Mouse (Mus musculus) hematopoietic stem cell, adult 5-6 weeks (primary cell): ENCODE measurements around the gene Ccnl2. TPM values are rescaled to one million over a fixed set of nuclear protein-coding genes. Genes with fewer than 3 reads are reported as not detected.

Experiments
- ATAC-seq, 2 experiments: fragments of 125-278 bp in 1 of 2; replicated peaks in 1 of 2; 2 replicates each; pipeline ENCODE4 v1.8.0; 2016 to 2017; ENCODE audit warnings: inconsistent platforms in 2 of 2, mild to moderate bottlenecking in 2 of 2, moderate number of reproducible peaks in 2 of 2, low read depth in 1 of 2, moderate TSS enrichment in 1 of 2; ENCODE audit not compliant: low FRiP score in 2 of 2, poor library complexity in 2 of 2, severe bottlenecking in 2 of 2, insufficient read depth in 1 of 2, low TSS enrichment in 1 of 2
- total RNA-seq: library from RNA; stranded (forward); fragments of 172-1452, 232-1000 nt; gene quantifications from 2 replicates; pipeline ENCODE4 v1.2.3, GENCODE M21; 2017

Ccnl2 gene
- total RNA-seq, 1 experiment from 2014 or later = 120 TPM

GRCm38 (mm10) chr4:155848434-155849095 lies 36.3 kb downstream of the Ccnl2 start:
- ATAC-seq = no peak

GRCm38 (mm10) chr4:155849391-155849790 lies 37.1 kb downstream of the Ccnl2 start:
- ATAC-seq = no peak

- no peak for ATAC-seq
These were observed 37.6 kb downstream of the Ccnl2 start for GRCm38 (mm10) chr4:155849792-155850451.

DNA sequence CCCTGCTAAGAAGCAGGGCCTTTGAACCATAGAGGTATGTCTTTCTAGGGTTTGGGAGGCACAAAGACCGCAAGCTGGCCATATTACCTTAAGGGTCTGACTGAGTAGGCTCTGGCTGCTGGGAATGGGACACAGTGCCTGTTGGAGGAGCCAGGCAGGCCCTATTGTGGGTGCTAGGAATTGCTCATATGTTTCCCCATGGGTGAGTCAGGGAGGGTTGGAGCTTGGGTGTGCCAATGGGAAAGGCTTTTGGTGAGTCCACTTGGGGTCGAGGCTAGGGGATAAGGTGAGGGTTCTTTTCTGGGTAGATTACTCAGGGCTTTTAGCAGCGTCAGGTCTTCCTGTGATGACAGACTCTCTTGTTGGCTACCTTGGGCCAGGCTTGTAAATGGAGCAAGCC lies 39.1 kb downstream of the Ccnl2 start:
- no peak for ATAC-seq

GRCm38 (mm10) chr4:155851951-155852411 lies 39.7 kb downstream of the Ccnl2 start:
- no peak for ATAC-seq

DNA sequence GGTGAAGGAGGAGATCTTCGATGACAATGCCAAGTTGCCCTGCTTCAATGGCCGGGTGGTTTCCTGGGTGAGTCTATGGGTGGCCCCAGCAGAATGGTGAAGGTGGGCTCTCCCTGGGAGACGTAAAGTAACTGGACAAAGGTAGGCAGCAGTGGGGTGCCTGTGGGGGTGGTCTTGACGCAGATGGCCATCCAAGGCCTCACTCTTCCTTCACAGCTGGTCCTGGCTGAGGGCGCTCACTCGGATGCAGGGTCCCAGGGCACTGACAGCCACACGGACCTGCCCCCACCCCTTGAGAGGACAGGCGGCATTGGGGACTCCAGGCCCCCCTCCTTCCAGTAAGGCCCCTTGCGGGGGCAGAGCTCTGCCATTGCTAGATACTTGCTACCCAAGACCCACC lies 41.1 kb downstream of the Ccnl2 start:
- ATAC-seq = no peak

GRCm38 (mm10) chr4:155854991-155855390 lies 42.7 kb downstream of the Ccnl2 start:
- ATAC-seq = no peak

- ATAC-seq = 0 out of 4 replicates have a peak, but pooled peaks of 1 of the 2 experiments have one; percentile 11
These were observed 43.8 kb downstream of the Ccnl2 start for GRCm38 (mm10) chr4:155856071-155856470.

DNA sequence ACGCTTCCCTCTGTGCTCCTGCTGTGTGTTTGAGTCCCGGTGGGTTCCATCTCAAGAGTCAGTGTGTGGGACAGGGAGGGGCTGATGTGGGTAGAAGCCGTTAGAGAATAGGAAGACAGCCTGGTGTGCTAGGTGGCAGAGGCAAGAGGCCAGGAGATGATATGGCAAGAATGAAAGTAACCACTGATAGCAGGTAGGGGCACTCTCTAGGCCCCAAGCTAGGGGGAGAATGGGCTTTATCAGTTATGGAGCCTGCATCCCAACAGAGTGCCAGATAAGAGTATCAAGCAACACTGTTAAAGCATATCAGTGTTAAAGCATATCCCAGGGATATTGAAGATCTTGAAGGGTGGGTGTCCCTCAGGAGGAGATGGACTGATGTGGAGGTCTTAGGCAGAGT lies 44.6 kb downstream of the Ccnl2 start:
- no peak for ATAC-seq

DNA sequence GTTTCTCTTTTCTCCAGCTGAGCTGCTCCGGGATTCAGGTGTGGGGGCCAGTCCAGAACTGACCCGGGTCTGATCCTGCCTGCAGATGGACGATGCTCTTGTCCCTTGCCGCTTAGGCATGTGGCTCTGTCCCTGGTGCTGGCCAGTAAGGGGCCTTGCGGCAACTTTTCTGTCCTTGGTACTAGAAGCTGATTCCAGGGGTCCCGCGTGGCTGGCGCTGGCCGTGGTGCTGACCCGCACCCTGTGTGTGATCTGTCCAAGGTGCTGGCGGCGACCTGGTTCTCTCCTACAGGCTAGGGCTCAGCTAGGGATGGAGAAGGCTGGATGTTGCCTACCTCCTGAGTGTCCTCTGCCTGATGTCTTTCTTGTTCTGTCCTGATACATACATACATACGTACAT lies 47.0 kb downstream of the Ccnl2 start:
- ATAC-seq = peak; percentile 31 to 37; a peak in 1 of 4 replicates

DNA sequence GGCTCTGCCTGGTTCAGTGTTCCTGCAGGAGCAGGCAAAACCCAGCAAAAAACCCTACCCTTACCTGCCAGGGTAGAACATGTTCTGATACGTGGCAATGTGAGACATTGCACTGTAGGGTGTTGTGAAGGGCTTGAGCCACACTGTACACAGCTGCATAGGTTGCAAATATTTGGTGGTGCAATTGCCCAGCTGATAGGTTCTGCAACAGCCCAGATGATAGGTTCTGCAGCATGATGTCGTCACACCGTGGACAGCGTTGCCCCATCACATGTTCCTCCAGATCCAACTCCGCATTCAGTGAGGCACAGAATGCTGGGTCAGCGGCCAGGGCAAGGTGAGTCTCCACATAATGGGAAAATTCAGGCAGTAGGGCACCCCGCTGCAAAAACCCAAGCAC lies 49.5 kb downstream of the Ccnl2 start:
- ATAC-seq = peak; percentile 38 to 45; a peak in 1 of 4 replicates

- no peak for ATAC-seq
These were observed 50.7 kb downstream of the Ccnl2 start, which contains the start of gene Tas1r3 for GRCm38 (mm10) chr4:155863001-155863400. Gene Tas1r3, minus strand, starts transcription at chr4:155863362.

- peak; percentile 17 to 19; a peak in 2 of 4 replicates for ATAC-seq
These were observed 56.5 kb downstream of the Ccnl2 start for GRCm38 (mm10) chr4:155868614-155869298.

GRCm38 (mm10) chr4:155869317-155870033 lies 57.2 kb downstream of the Ccnl2 start, which contains the start of the genes Cptp and Ints11:
Gene Cptp, minus strand, starts transcription at chr4:155869440.
Gene Ints11, plus strand, starts transcription at chr4:155869546.
- peak; percentile 96 to 99 for ATAC-seq

- no peak for ATAC-seq
These were observed 59.1 kb downstream of the Ccnl2 start for GRCm38 (mm10) chr4:155871404-155871803.
